Mouse (Mus musculus): ENCODE data around the gene Iffo1. TPM values are rescaled to one million over a fixed set of nuclear protein-coding genes. Genes with fewer than 3 reads are reported as not detected.
"Not testable (repeated sequence)": the region's sequence is repeated elsewhere in the genome, so short reads cannot be mapped to it uniquely, and the experiment has no call there.

Gene Iffo1
- polyA plus RNA-seq, 1 experiment from 2014 or later: 19.3 TPM

DNA sequence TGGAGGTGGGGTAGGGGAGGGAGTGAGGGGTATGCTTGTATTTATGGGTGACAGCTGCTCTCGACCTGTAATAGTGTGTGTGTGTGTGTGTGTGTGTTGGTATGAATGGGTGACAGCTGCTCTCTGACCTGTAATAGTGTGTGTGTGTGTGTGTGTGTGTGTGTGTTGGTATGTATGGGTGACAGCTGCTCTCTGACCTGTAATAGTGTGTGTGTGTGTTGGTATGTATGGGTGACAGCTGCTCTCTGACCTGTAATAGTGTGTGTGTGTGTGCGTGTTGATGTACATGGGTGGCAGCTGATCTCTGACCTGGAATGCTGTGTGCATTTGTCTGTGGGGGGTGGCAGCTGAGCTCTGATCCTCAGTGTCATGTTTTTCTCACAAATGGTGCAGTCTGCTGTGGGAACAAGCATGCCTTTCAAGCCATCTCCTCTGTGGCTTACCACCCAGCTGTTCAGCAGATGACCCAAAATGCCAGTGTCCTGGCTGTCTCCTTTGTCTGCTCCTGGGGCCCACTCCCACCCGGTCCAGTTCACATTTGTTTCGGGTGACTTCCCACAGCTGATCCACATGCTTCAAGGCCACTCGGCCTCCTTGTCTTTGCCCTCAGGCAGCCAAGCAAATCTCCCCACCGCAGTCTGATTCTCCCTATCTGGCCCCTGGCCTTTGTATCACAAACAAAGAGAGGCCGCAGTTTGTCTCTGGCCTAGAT lies 12.0 kb downstream of the Iffo1 start:
- no peaks in the 10 kb centered on the region for H3K27me3 ChIP-seq (replicated peaks; ENCODE audit: control insufficient read depth, insufficient read depth, low read length)
- no peak overlapping the region for H3K9ac ChIP-seq (replicated peaks; ENCODE audit: low read depth, low read length)
- no peak overlapping the region for H3K4me2 ChIP-seq (ENCODE audit: low read length)
- WGBS: 33% methylated on average over 7 of the region's 7 CpGs
- H3K4me1 ChIP-seq (replicated peaks; ENCODE audit: control insufficient read depth, insufficient read depth, low read length): peaks cover 6% of the 10 kb centered on the region; the same call in 1 of the 2 replicates
- H3K27ac ChIP-seq (ENCODE audit: low read length): no peak overlapping the region
- H3K36me3 ChIP-seq (ENCODE audit: control insufficient read depth, insufficient read depth): peaks cover 13% of the 10 kb centered on the region
- H3K4me3 ChIP-seq (replicated peaks; ENCODE audit: low read length): no peak overlapping the region
- ATAC-seq: no peak
- H3K9me3 ChIP-seq (ENCODE audit: control insufficient read depth, low read length): no peaks in the 10 kb centered on the region

DNA sequence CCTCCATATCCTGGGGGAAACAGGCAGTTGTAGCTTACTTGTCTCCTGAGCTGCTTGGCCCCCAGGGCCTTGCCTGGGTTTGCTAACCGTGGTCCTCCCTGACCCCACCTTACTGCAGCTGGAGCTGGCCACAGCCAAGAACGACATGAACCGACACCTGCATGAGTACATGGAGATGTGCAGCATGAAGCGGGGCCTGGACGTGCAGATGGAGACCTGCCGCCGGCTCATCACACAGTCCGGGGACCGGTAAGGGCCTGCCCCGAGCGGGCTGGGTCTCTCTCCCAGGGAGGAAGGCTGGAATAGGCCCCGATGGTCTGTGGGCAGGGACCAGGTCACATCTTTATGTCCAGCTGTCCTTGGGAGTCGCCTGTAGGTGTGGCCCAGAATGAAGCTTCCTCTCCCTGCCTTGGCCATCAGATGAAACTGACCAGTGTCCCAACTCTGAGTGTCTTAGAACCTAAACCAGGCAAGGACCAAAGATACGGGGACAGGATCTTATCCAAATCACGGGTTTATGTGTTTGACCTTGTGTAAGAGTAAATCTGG lies 14.0 kb downstream of the Iffo1 start:
- Histone ChIP-seq H3K4me3 (replicated peaks; ENCODE audit: low read length) (no peak overlapping the region), H3K27ac (ENCODE audit: low read length) (no peak overlapping the region), H3K4me2 (ENCODE audit: low read length) (no peak overlapping the region), H3K4me1 (replicated peaks; ENCODE audit: control insufficient read depth, insufficient read depth, low read length) (peaks cover 14% of the 10 kb centered on the region), H3K9ac (replicated peaks; ENCODE audit: low read depth, low read length) (no peak overlapping the region), H3K9me3 (ENCODE audit: control insufficient read depth, low read length) (no peaks in the 10 kb centered on the region), H3K27me3 (replicated peaks; ENCODE audit: control insufficient read depth, insufficient read depth, low read length) (no peaks in the 10 kb centered on the region), H3K36me3 (ENCODE audit: control insufficient read depth, insufficient read depth) (peaks cover 13% of the 10 kb centered on the region)
- ATAC-seq: no peak
- 87% methylated on average over 15 of the region's 15 CpGs for WGBS

DNA sequence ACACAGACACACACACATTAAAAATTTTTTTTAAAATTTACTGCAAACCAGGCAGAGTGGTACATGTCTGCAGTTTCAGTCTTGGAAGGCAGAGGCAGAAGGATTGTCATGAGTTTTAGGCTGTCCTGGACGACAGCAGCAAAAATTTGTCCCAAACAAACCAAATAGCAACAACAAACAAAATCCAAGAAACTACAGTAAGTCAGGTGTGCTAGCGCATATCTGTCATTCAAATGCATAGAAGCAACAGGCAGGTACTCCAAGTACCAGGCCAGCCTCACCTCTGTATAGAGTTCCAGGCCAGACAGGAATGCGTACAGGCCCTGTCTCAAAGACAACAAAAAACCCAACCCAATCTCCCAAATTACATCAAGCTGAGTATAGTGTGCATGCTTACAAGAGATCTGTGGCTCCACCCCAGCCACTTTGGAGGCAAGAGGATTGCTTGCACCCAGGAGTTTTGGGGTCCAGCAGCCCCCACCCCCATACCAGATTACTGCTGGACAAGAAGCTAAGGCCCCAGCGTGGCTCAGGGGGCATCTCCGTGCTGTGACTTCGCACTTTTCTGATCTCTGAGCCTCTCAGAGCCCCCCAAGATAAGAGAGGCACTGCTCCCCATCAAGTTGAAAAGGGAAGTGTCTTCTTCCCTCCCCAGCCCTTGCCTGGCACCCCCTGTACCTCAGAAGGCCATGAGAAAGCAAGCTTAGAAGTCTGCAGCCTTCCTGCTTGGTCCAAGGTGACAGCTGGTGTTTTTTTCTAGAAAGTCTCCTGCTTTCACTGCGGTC lies 14.9 kb downstream of the Iffo1 start:
- peaks cover 19% of the 10 kb centered on the region for H3K4me1 ChIP-seq (replicated peaks; ENCODE audit: control insufficient read depth, insufficient read depth, low read length)
- no peaks in the 10 kb centered on the region for H3K27me3 ChIP-seq (replicated peaks; ENCODE audit: control insufficient read depth, insufficient read depth, low read length)
- H3K9me3 ChIP-seq (ENCODE audit: control insufficient read depth, low read length): no peaks in the 10 kb centered on the region
- H3K4me3 ChIP-seq (replicated peaks; ENCODE audit: low read length): no peak overlapping the region
- 77% methylated on average over 7 of the region's 7 CpGs for WGBS
- H3K36me3 ChIP-seq (ENCODE audit: control insufficient read depth, insufficient read depth): peaks cover 13% of the 10 kb centered on the region
- no peak overlapping the region for H3K4me2 ChIP-seq (ENCODE audit: low read length)
- ATAC-seq: no peak
- H3K9ac ChIP-seq (replicated peaks; ENCODE audit: low read depth, low read length): no peak overlapping the region
- H3K27ac ChIP-seq (ENCODE audit: low read length): no peak overlapping the region

DNA sequence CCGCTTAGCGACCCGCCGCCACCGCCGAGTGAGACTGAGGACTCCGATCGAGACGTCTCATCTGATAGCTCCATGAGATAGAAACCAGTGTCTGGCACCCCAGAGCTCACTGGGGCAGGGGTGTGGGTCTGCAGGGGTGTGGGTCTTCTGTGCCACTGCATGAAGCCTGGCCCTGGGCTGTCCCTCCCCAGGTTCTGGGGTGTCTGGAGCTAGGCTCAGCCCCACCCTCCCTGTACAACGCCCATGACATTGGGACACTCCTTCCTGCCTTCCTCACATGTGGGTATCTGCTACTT lies 15.5 kb downstream of the Iffo1 start:
- no peak for ATAC-seq
- 48% methylated on average over 10 of the region's 10 CpGs for WGBS
- no peak overlapping the region for H3K27ac ChIP-seq (ENCODE audit: low read length)

DNA sequence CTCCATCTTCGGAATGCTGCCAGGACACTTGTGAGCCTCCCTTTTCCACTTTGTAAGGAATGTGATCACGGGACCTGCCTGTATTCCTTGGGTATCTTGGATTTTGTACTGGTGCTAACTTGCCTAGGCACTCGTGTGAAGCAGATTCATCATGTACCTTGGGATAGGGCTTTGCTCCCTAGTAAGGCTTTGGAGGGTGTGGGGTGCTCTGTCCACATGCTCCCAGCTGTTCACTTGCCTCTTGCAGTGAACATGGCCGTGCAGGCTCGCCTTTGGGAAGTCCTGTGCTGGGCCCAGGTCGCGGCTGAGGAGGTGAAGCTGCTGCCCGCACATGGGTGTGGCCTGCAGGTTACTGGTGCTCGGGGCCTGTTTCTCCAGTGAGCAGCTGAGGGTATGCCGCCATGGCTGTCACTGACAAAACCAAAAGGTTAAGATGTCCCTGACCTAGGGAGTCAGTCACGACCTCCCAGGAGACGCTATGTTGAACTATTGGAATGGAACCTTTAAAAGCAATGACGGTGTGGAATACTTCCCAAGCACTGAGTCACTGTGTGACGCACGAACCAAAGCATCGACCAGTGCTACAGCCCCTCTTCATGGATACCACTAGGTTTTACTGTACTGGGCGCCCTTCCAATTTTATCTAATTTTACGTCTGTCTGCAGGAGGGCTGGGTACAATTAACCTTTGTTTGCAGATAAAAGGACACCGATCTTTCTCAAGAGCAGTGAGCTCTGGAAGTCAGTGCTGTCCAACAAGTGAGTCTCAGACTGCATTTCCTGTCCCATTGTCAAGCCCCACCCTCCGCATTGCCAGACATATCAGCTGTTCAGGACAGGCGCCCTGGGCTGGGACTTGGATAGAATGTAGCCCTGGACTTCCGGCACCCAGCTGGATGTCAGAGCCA lies 16.1 kb downstream of the Iffo1 start:
- peaks cover 19% of the 10 kb centered on the region for H3K4me1 ChIP-seq (replicated peaks; ENCODE audit: control insufficient read depth, insufficient read depth, low read length)
- no peaks in the 10 kb centered on the region for H3K9me3 ChIP-seq (ENCODE audit: control insufficient read depth, low read length)
- WGBS: 15% methylated on average over 22 of the region's 22 CpGs
- H3K9ac ChIP-seq (replicated peaks; ENCODE audit: low read depth, low read length): no peak overlapping the region
- H3K27ac ChIP-seq (ENCODE audit: low read length): no peak overlapping the region
- peaks cover 13% of the 10 kb centered on the region for H3K36me3 ChIP-seq (ENCODE audit: control insufficient read depth, insufficient read depth)
- H3K4me2 ChIP-seq (ENCODE audit: low read length): no peak overlapping the region
- no peaks in the 10 kb centered on the region for H3K27me3 ChIP-seq (replicated peaks; ENCODE audit: control insufficient read depth, insufficient read depth, low read length)
- ATAC-seq: no peak
- H3K4me3 ChIP-seq (replicated peaks; ENCODE audit: low read length): no peak overlapping the region

More for the DNA sequence above, 15.5 kb downstream of the Iffo1 start:
- Histone ChIP-seq H3K4me1 (replicated peaks; ENCODE audit: control insufficient read depth, insufficient read depth, low read length) (peaks cover 19% of the 10 kb centered on the region), H3K4me2 (ENCODE audit: low read length) (no peak overlapping the region), H3K36me3 (ENCODE audit: control insufficient read depth, insufficient read depth) (peaks cover 13% of the 10 kb centered on the region), H3K27me3 (replicated peaks; ENCODE audit: control insufficient read depth, insufficient read depth, low read length) (no peaks in the 10 kb centered on the region), H3K9ac (replicated peaks; ENCODE audit: low read depth, low read length) (no peak overlapping the region), H3K4me3 (replicated peaks; ENCODE audit: low read length) (no peak overlapping the region), H3K9me3 (ENCODE audit: control insufficient read depth, low read length) (no peaks in the 10 kb centered on the region)

DNA sequence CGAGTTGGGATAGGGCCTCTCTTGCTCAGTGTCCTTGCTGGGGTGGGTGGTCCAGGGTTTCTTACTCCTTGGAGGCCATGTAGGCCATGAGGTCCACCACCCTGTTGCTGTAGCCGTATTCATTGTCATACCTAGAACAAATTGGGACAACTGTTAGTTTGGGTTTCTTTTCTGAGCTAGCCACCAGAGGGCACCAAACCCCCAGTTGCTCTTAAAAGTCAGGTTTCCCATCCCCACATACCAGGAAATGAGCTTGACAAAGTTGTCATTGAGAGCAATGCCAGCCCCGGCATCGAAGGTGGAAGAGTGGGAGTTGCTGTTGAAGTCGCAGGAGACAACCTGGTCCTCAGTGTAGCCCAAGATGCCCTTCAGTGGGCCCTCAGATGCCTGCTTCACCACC lies 16.9 kb downstream of the Iffo1 start:
- H3K4me3 ChIP-seq (replicated peaks; ENCODE audit: low read length); H3K27me3 ChIP-seq (replicated peaks; ENCODE audit: control insufficient read depth, insufficient read depth, low read length); ATAC-seq; H3K4me2 ChIP-seq (ENCODE audit: low read length); H3K9me3 ChIP-seq (ENCODE audit: control insufficient read depth, low read length); H3K9ac ChIP-seq (replicated peaks; ENCODE audit: low read depth, low read length); H3K27ac ChIP-seq (ENCODE audit: low read length): not testable (repeated sequence)
- H3K4me1 ChIP-seq (replicated peaks; ENCODE audit: control insufficient read depth, insufficient read depth, low read length): peaks cover 27% of the 10 kb centered on the region
- WGBS: 5% methylated on average over 3 of the region's 5 CpGs
- H3K36me3 ChIP-seq (ENCODE audit: control insufficient read depth, insufficient read depth): peaks cover 13% of the 10 kb centered on the region

DNA sequence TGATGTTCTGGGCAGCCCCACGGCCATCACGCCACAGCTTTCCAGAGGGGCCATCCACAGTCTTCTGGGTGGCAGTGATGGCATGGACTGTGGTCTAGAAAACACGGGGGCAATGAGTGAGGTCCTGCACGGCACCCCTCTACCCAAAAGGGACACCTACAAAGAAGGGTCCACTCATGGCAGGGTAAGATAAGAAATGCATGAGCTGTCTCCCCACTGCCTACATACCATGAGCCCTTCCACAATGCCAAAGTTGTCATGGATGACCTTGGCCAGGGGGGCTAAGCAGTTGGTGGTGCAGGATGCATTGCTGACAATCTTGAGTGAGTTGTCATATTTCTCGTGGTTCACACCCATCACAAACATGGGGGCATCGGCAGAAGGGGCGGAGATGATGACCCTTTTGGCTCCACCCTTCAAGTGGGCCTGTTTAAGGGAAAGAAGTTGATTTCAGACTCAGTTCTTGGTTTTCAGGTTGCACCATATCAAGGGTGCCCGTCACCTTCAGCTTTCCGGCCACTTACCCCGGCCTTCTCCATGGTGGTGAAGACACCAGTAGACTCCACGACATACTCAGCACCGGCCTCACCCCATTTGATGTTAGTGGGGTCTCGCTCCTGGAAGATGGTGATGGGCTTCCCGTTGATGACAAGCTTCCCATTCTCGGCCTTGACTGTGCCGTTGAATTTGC lies 17.7 kb downstream of the Iffo1 start:
- not testable (repeated sequence) for H3K4me2 ChIP-seq (ENCODE audit: low read length); H3K27ac ChIP-seq (ENCODE audit: low read length); H3K27me3 ChIP-seq (replicated peaks; ENCODE audit: control insufficient read depth, insufficient read depth, low read length); H3K9ac ChIP-seq (replicated peaks; ENCODE audit: low read depth, low read length); H3K9me3 ChIP-seq (ENCODE audit: control insufficient read depth, low read length); ATAC-seq; H3K4me3 ChIP-seq (replicated peaks; ENCODE audit: low read length)
- H3K36me3 ChIP-seq (ENCODE audit: control insufficient read depth, insufficient read depth): peaks cover 13% of the 10 kb centered on the region
- 66% methylated on average over 10 of the region's 16 CpGs for WGBS
- peaks cover 33% of the 10 kb centered on the region for H3K4me1 ChIP-seq (replicated peaks; ENCODE audit: control insufficient read depth, insufficient read depth, low read length)

DNA sequence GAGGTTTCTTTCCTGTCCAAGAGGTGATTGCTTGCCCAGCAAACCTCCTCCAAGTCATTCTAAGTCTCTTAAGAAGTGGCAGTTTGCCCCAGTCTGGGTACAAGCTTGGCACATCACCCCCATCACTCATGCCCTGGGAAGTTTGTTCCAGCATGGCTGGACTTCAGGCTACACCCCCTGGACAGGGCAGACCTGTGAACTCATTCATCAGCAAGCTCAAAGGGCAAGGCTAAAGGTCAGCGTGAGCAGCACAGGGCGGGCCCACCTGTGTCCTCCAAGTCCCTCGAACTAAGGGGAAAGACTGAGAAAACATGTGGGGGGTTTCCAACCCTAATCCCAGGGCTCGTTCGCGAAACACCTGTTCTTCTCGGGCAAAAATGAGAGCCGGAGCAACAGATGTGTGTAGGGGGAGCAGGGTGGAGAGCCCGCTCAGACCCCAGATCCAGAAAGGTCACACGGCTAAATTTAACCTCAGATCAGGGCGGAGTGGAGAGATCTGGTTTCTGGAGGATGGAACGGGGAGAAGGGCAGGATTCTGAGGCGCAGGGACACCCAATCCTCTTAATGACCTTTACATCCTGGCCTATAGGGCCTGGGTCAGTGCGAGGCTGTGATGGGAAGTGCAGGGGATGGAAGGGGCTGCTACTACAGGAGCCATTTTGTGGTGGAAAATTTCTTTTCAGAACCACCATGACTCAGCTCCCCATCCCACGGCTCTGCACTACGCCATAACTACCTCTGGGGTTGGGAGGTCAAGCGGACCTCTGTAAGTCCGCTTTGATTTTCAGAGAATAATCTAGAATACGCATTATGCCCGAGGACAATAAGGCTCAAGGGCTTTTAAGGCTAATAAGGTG lies 19.0 kb downstream of the Iffo1 start:
- no peaks in the 10 kb centered on the region for H3K27me3 ChIP-seq (replicated peaks; ENCODE audit: control insufficient read depth, insufficient read depth, low read length)
- ATAC-seq: no peak
- peak overlapping the region; percentile 93 for H3K4me3 ChIP-seq (replicated peaks; ENCODE audit: low read length)
- H3K9ac ChIP-seq (replicated peaks; ENCODE audit: low read depth, low read length): peak overlapping the region; percentile 96
- H3K9me3 ChIP-seq (ENCODE audit: control insufficient read depth, low read length): no peaks in the 10 kb centered on the region
- H3K36me3 ChIP-seq (ENCODE audit: control insufficient read depth, insufficient read depth): peaks cover 19% of the 10 kb centered on the region
- WGBS: 3% methylated on average over 20 of the region's 20 CpGs
- H3K4me2 ChIP-seq (ENCODE audit: low read length): peak overlapping the region; percentile 96
- peaks cover 33% of the 10 kb centered on the region for H3K4me1 ChIP-seq (replicated peaks; ENCODE audit: control insufficient read depth, insufficient read depth, low read length)
- H3K27ac ChIP-seq (ENCODE audit: low read length): peak overlapping the region; percentile 91

All from forebrain, embryonic 16.5 days (tissue).